Mouse (Mus musculus): ENCODE results near the gene Arid3a.
"Not testable (repeated sequence)": the region's sequence is repeated elsewhere in the genome, so short reads cannot be mapped to it uniquely, and the experiment has no call there.

Gene Arid3a

GRCm38 (mm10) chr10:79926491-79927323 is at the start of gene Arid3a:
Arid3a (plus strand) TSS chr10:79927043.
- DNase-seq (ENCODE audit: inconsistent ontology term): peak; percentile 95

- no peak for DNase-seq (ENCODE audit: inconsistent ontology term)
These were observed 49.7 kb upstream of the Arid3a start for GRCm38 (mm10) chr10:79877174-79877573.

GRCm38 (mm10) chr10:79877757-79878156 is 49.1 kb upstream of the Arid3a start:
- DNase-seq (ENCODE audit: inconsistent ontology term): peak; percentile 75

GRCm38 (mm10) chr10:79879527-79879926 is 47.3 kb upstream of the Arid3a start:
- DNase-seq (ENCODE audit: inconsistent ontology term): no peak

GRCm38 (mm10) chr10:79880721-79881120 is 46.1 kb upstream of the Arid3a start:
- DNase-seq (ENCODE audit: inconsistent ontology term): no peak

GRCm38 (mm10) chr10:79881981-79882380 is 44.9 kb upstream of the Arid3a start:
- no peak for DNase-seq (ENCODE audit: inconsistent ontology term)

GRCm38 (mm10) chr10:79883297-79884084 is 43.4 kb upstream of the Arid3a start:
- DNase-seq (ENCODE audit: inconsistent ontology term): peak; percentile 62

GRCm38 (mm10) chr10:79884446-79884845 is 42.4 kb upstream of the Arid3a start:
- DNase-seq (ENCODE audit: inconsistent ontology term): peak; percentile 29

GRCm38 (mm10) chr10:79884938-79885337 is 41.9 kb upstream of the Arid3a start:
- DNase-seq (ENCODE audit: inconsistent ontology term): not testable (repeated sequence)

- no peak for DNase-seq (ENCODE audit: inconsistent ontology term)
These were observed 40.8 kb upstream of the Arid3a start, which contains the start of gene Elane for GRCm38 (mm10) chr10:79886054-79886453. Elane (plus strand) TSS chr10:79886247.

GRCm38 (mm10) chr10:79886611-79887010 is 40.2 kb upstream of the Arid3a start:
- DNase-seq (ENCODE audit: inconsistent ontology term): no peak

GRCm38 (mm10) chr10:79889386-79889785 is 37.5 kb upstream of the Arid3a start:
- DNase-seq (ENCODE audit: inconsistent ontology term): no peak

GRCm38 (mm10) chr10:79890670-79891069 is 36.2 kb upstream of the Arid3a start, which contains the start of gene Cfd:
Cfd (plus strand) TSS chr10:79890853.
- DNase-seq (ENCODE audit: inconsistent ontology term): no peak

GRCm38 (mm10) chr10:79892451-79893118 is 34.3 kb upstream of the Arid3a start:
- DNase-seq (ENCODE audit: inconsistent ontology term): peak; percentile 77

- no peak for DNase-seq (ENCODE audit: inconsistent ontology term)
These were observed 30.5 kb upstream of the Arid3a start for GRCm38 (mm10) chr10:79896306-79896705.

GRCm38 (mm10) chr10:79896814-79897213 is 30.0 kb upstream of the Arid3a start:
- DNase-seq (ENCODE audit: inconsistent ontology term): no peak

GRCm38 (mm10) chr10:79897316-79898245 is 29.3 kb upstream of the Arid3a start:
- no peak for DNase-seq (ENCODE audit: inconsistent ontology term)

- DNase-seq (ENCODE audit: inconsistent ontology term): peak; percentile 98
These were observed 25.9 kb upstream of the Arid3a start for GRCm38 (mm10) chr10:79900951-79901410.

GRCm38 (mm10) chr10:79906712-79907111 is 20.1 kb upstream of the Arid3a start:
- no peak for DNase-seq (ENCODE audit: inconsistent ontology term)

GRCm38 (mm10) chr10:79907415-79907814 is 19.4 kb upstream of the Arid3a start:
- no peak for DNase-seq (ENCODE audit: inconsistent ontology term)

Data from Muller cell, postnatal 12 days (primary cell).